Mouse (Mus musculus): Measurements from ENCODE around the gene Mill1. TPM values are rescaled to one million over a fixed set of nuclear protein-coding genes. Genes with fewer than 3 reads are reported as not detected.
"Not testable (repeated sequence)": the region's sequence is repeated elsewhere in the genome, so short reads cannot be mapped to it uniquely, and the experiment has no call there.

Mill1 gene
- polyA plus RNA-seq (2015; fragmentation: Nextera tagmentation; extraction: Ambion mirVana), result not detected in 2 replicates

GRCm38 (mm10) chr7:18245047-18245446, at the start of gene Mill1:
TSS of gene Mill1 (plus strand) at chr7:18245347.
- WGBS (ENCODE audit: insufficient replicate concordance), result 34% methylated on average over 1 of the region's 1 CpGs
- H3K36me3 ChIP-seq (replicated peaks; ENCODE audit: insufficient read depth, low read length), result no peaks in the 10 kb centered on the region
- no peak within 1 kb of the TSS for H3K4me3 ChIP-seq (ENCODE audit: low read depth, low read length)
- DNase-seq (no peak), ATAC-seq (no peak)
- H3K9ac ChIP-seq (replicated peaks), result no peak within 1 kb of the TSS
- H3K9me3 ChIP-seq (ENCODE audit: low read length), result no peaks in the 10 kb centered on the region
- H3K27ac ChIP-seq (ENCODE audit: low read depth), result no peak within 1 kb of the TSS
- H3K4me1 ChIP-seq (ENCODE audit: insufficient read depth), result no peaks in the 10 kb centered on the region
- no peak within 1 kb of the TSS for H3K4me2 ChIP-seq (ENCODE audit: low read depth, low read length)
- no peaks in the 10 kb centered on the region for H3K27me3 ChIP-seq (ENCODE audit: insufficient read depth, low read length)
- TF ChIP-seq EP300 (IDR thresholded peaks at IDR 0.05; ENCODE audit: low read depth) (no peak), CTCF (IDR thresholded peaks at IDR 0.05; ENCODE audit: low read depth) (no peak)

- Histone ChIP-seq H3K27ac (ENCODE audit: low read depth) (no peak overlapping the region), H3K27me3 (ENCODE audit: insufficient read depth, low read length) (no peaks in the 10 kb centered on the region), H3K36me3 (replicated peaks; ENCODE audit: insufficient read depth, low read length) (no peaks in the 10 kb centered on the region), H3K4me3 (ENCODE audit: low read depth, low read length) (no peak overlapping the region), H3K4me2 (ENCODE audit: low read depth, low read length) (no peak overlapping the region), H3K4me1 (ENCODE audit: insufficient read depth) (no peaks in the 10 kb centered on the region), H3K9ac (replicated peaks) (no peak overlapping the region), H3K9me3 (ENCODE audit: low read length) (no peaks in the 10 kb centered on the region)
- TF ChIP-seq CTCF (IDR thresholded peaks at IDR 0.05; ENCODE audit: low read depth) (peak; percentile 42), EP300 (IDR thresholded peaks at IDR 0.05; ENCODE audit: low read depth) (no peak)
- DNase-seq (no peak), ATAC-seq (no peak)
- WGBS (ENCODE audit: insufficient replicate concordance), result 13% methylated on average over 9 of the region's 9 CpGs
Observed at GRCm38 (mm10) chr7:18210938-18211337, 34.2 kb upstream of the Mill1 start.

DNA sequence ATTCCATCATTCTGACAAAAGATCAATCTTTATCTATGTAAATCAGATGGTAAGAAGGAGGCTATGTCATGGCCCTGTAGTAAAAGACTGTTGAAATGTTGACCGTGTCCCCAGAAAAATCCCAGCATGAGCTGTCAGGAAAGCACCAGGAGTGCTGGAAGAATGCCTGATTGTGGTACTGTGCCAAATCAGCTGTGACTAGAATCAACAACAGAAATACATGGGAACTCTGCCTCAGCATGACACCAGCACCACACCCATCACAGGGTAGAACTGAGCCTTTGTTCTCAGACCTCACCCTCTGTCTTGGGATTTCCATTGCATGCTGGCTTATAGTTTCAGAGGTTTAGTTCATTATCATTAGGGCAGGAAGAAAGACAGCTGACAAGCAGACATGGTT, 30.4 kb upstream of the Mill1 start:
- ATAC-seq (no peak), DNase-seq (no peak)
- no peak for TF ChIP-seq CTCF (IDR thresholded peaks at IDR 0.05; ENCODE audit: low read depth)
- no peak for TF ChIP-seq EP300 (IDR thresholded peaks at IDR 0.05; ENCODE audit: low read depth)
- Histone ChIP-seq H3K9me3 (ENCODE audit: low read length) (no peaks in the 10 kb centered on the region), H3K27me3 (ENCODE audit: insufficient read depth, low read length) (no peaks in the 10 kb centered on the region), H3K4me3 (ENCODE audit: low read depth, low read length) (no peak overlapping the region), H3K4me1 (ENCODE audit: insufficient read depth) (no peaks in the 10 kb centered on the region), H3K4me2 (ENCODE audit: low read depth, low read length) (no peak overlapping the region), H3K36me3 (replicated peaks; ENCODE audit: insufficient read depth, low read length) (no peaks in the 10 kb centered on the region), H3K9ac (replicated peaks) (no peak overlapping the region), H3K27ac (ENCODE audit: low read depth) (no peak overlapping the region)
- 68% methylated on average over 1 of the region's 1 CpGs for WGBS (ENCODE audit: insufficient replicate concordance)

GRCm38 (mm10) chr7:18238561-18238960, 6.6 kb upstream of the Mill1 start:
- ATAC-seq (no peak), DNase-seq (no peak)
- Histone ChIP-seq H3K36me3 (replicated peaks; ENCODE audit: insufficient read depth, low read length) (no peaks in the 10 kb centered on the region), H3K9ac (replicated peaks) (no peak overlapping the region), H3K4me2 (ENCODE audit: low read depth, low read length) (no peak overlapping the region), H3K4me3 (ENCODE audit: low read depth, low read length) (no peak overlapping the region), H3K9me3 (ENCODE audit: low read length) (no peaks in the 10 kb centered on the region), H3K27ac (ENCODE audit: low read depth) (no peak overlapping the region), H3K27me3 (ENCODE audit: insufficient read depth, low read length) (no peaks in the 10 kb centered on the region), H3K4me1 (ENCODE audit: insufficient read depth) (no peaks in the 10 kb centered on the region)
- 60% methylated on average over 2 of the region's 2 CpGs for WGBS (ENCODE audit: insufficient replicate concordance)
- no peak for TF ChIP-seq EP300 (IDR thresholded peaks at IDR 0.05; ENCODE audit: low read depth)
- no peak for TF ChIP-seq CTCF (IDR thresholded peaks at IDR 0.05; ENCODE audit: low read depth)

GRCm38 (mm10) chr7:18241217-18241616, 3.9 kb upstream of the Mill1 start:
- Histone ChIP-seq H3K9ac (replicated peaks) (no peak overlapping the region), H3K4me1 (ENCODE audit: insufficient read depth) (no peaks in the 10 kb centered on the region), H3K27ac (ENCODE audit: low read depth) (no peak overlapping the region), H3K36me3 (replicated peaks; ENCODE audit: insufficient read depth, low read length) (no peaks in the 10 kb centered on the region), H3K9me3 (ENCODE audit: low read length) (no peaks in the 10 kb centered on the region), H3K27me3 (ENCODE audit: insufficient read depth, low read length) (no peaks in the 10 kb centered on the region), H3K4me3 (ENCODE audit: low read depth, low read length) (no peak overlapping the region), H3K4me2 (ENCODE audit: low read depth, low read length) (no peak overlapping the region)
- DNase-seq (no peak), ATAC-seq (no peak)
- WGBS (ENCODE audit: insufficient replicate concordance), result 75% methylated on average over 5 of the region's 5 CpGs
- TF ChIP-seq CTCF (IDR thresholded peaks at IDR 0.05; ENCODE audit: low read depth), result no peak
- no peak for TF ChIP-seq EP300 (IDR thresholded peaks at IDR 0.05; ENCODE audit: low read depth)

DNA sequence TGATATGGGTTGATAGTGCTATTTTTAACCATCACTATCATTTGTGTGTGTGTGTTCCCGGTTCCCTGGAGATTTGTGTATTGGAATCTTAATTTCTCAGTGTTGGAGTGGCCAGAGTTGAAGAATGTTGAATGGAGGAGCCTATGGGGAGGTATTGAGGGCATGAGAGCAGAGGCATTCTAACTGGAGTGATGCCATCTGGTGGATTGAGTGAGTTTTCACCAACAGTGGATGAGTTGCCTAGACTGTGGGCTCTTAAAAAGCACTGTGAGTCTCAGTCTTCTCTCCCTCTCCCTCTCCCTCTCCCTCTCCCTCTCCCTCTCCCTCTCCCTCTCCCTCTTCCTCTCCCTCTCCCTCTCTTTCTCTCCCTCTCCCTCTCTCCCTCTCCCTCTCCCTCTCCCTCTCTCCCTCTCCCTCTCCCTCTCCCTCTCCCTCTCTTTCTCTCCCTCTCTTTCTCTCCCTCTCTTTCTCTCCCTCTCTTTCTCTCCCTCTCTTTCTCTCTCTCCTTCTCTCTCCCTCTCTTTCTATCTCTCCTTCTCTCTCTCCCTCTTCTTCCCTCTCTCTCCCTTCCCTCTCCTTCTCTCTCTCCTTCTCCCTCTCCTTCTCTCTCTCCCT, 1.1 kb upstream of the Mill1 start:
- not testable (repeated sequence) for H3K9ac ChIP-seq (replicated peaks); DNase-seq; H3K36me3 ChIP-seq (replicated peaks; ENCODE audit: insufficient read depth, low read length); H3K27ac ChIP-seq (ENCODE audit: low read depth); H3K4me3 ChIP-seq (ENCODE audit: low read depth, low read length); ATAC-seq; H3K4me1 ChIP-seq (ENCODE audit: insufficient read depth); H3K4me2 ChIP-seq (ENCODE audit: low read depth, low read length); H3K27me3 ChIP-seq (ENCODE audit: insufficient read depth, low read length); H3K9me3 ChIP-seq (ENCODE audit: low read length)
- WGBS (ENCODE audit: insufficient replicate concordance), result 49% methylated on average over 1 of the region's 1 CpGs

- H3K36me3 ChIP-seq (replicated peaks; ENCODE audit: insufficient read depth, low read length), result no peaks in the 10 kb centered on the region
- no peak overlapping the region for H3K9ac ChIP-seq (replicated peaks)
- DNase-seq, result no peak
- H3K4me1 ChIP-seq (ENCODE audit: insufficient read depth), result no peaks in the 10 kb centered on the region
- no peaks in the 10 kb centered on the region for H3K27me3 ChIP-seq (ENCODE audit: insufficient read depth, low read length)
- no peak overlapping the region for H3K4me2 ChIP-seq (ENCODE audit: low read depth, low read length)
- no peaks in the 10 kb centered on the region; the same call in 1 of the 2 replicates for H3K9me3 ChIP-seq (ENCODE audit: low read length)
- ATAC-seq, result no peak
- no peak overlapping the region for H3K27ac ChIP-seq (ENCODE audit: low read depth)
- TF ChIP-seq CTCF (IDR thresholded peaks at IDR 0.05; ENCODE audit: low read depth) (peak; percentile 23; the same call in 1 of the 2 replicates), EP300 (IDR thresholded peaks at IDR 0.05; ENCODE audit: low read depth) (no peak)
- 23% methylated on average over 1 of the region's 1 CpGs for WGBS (ENCODE audit: insufficient replicate concordance)
- H3K4me3 ChIP-seq (ENCODE audit: low read depth, low read length), result no peak overlapping the region
Observed at GRCm38 (mm10) chr7:18260219-18260618, 15.1 kb downstream of the Mill1 start.

Measured in liver, postnatal 0 days (tissue).